Mouse (Mus musculus) ES-CJ7 (cell line): ENCODE measurements around the gene Ank3.
A peak's percentile ranks its signal among the peaks of the same experiment; 100 is the strongest.

Source experiments
- DNase-seq: peaks from one replicate; pipeline ENCODE4 v3.0.0; 2011; ENCODE audit warnings: low read depth, low spot score

Gene Ank3

GRCm38 (mm10) chr10:69405431-69405830, 6.9 kb downstream of the Ank3 start:
- no peak for DNase-seq

- no peak for DNase-seq
Observed at GRCm38 (mm10) chr10:69414888-69415287, 16.3 kb downstream of the Ank3 start.

- DNase-seq, result no peak
Observed at GRCm38 (mm10) chr10:69418716-69419115, 20.1 kb downstream of the Ank3 start.

- no peak for DNase-seq
Observed at GRCm38 (mm10) chr10:69420306-69420705, 21.7 kb downstream of the Ank3 start.

GRCm38 (mm10) chr10:69424051-69424450, 25.5 kb downstream of the Ank3 start:
- DNase-seq, result peak; percentile 52

GRCm38 (mm10) chr10:69430138-69430537, 31.6 kb downstream of the Ank3 start:
- no peak for DNase-seq

- DNase-seq, result no peak
Observed at GRCm38 (mm10) chr10:69431101-69431500, 32.5 kb downstream of the Ank3 start.

GRCm38 (mm10) chr10:69435213-69435612, 36.6 kb downstream of the Ank3 start:
- no peak for DNase-seq

GRCm38 (mm10) chr10:69439449-69439848, 40.9 kb downstream of the Ank3 start:
- no peak for DNase-seq

- no peak for DNase-seq
Observed at GRCm38 (mm10) chr10:69444546-69444945, 46.0 kb downstream of the Ank3 start.

- DNase-seq, result no peak
Observed at GRCm38 (mm10) chr10:69445951-69446350, 47.4 kb downstream of the Ank3 start.

GRCm38 (mm10) chr10:69446566-69446965, 48.0 kb downstream of the Ank3 start:
- no peak for DNase-seq

GRCm38 (mm10) chr10:69447308-69447707, 48.7 kb downstream of the Ank3 start:
- DNase-seq, result no peak

GRCm38 (mm10) chr10:69448174-69448573, 49.6 kb downstream of the Ank3 start:
- no peak for DNase-seq

- DNase-seq, result no peak
Observed at GRCm38 (mm10) chr10:69451006-69451405, 52.4 kb downstream of the Ank3 start.

GRCm38 (mm10) chr10:69452180-69452977, 53.8 kb downstream of the Ank3 start:
- DNase-seq, result peak; percentile 45

- peak; percentile 73 for DNase-seq
Observed at GRCm38 (mm10) chr10:69453531-69453930, 55.0 kb downstream of the Ank3 start.

- no peak for DNase-seq
Observed at GRCm38 (mm10) chr10:69454480-69454879, 55.9 kb downstream of the Ank3 start.

- no peak for DNase-seq
Observed at GRCm38 (mm10) chr10:69464826-69465225, 66.3 kb downstream of the Ank3 start.

- DNase-seq, result no peak
Observed at GRCm38 (mm10) chr10:69465558-69466200, 67.1 kb downstream of the Ank3 start.

GRCm38 (mm10) chr10:69466201-69466585, 67.6 kb downstream of the Ank3 start:
- no peak for DNase-seq

- DNase-seq, result no peak
Observed at GRCm38 (mm10) chr10:69466586-69466985, 68.0 kb downstream of the Ank3 start.

- no peak for DNase-seq
Observed at GRCm38 (mm10) chr10:69467182-69467581, 68.6 kb downstream of the Ank3 start.
